Mouse (Mus musculus) midbrain, embryonic 14.5 days (tissue): ENCODE measurements around the gene Mfsd8. TPM values are rescaled to one million over a fixed set of nuclear protein-coding genes. Genes with fewer than 3 reads are reported as not detected.
"Not testable (repeated sequence)": the region's sequence is repeated elsewhere in the genome, so short reads cannot be mapped to it uniquely, and the experiment has no call there.

ENCODE experiments used
- ATAC-seq: fragments of 200-750 bp; cut with Nextera tagmentation; 2 replicates; pipeline ENCODE4 v1.8.0; 2017; ENCODE audit warnings: moderate number of reproducible peaks, moderate library complexity; ENCODE audit not compliant: low FRiP score, low TSS enrichment
- DNase-seq: peaks from one replicate; pipeline ENCODE4 v3.0.0-alpha.2; 2015
- H3K27ac ChIP-seq: fragments of 300-500 bp; sonication (generic); replicated peaks from 2 replicates; pipeline ENCODE4 v1.5.1; 2014; ENCODE audit warnings: mild to moderate bottlenecking, low read depth, low read length, moderate library complexity
- H3K27me3 ChIP-seq: fragments of 300-500 bp; sonication (generic); 2 replicates; pipeline ENCODE4 v1.6.1; 2014; ENCODE audit warnings: low read length, control low read depth, mixed read lengths; ENCODE audit not compliant: control insufficient read depth, insufficient read depth
- H3K36me3 ChIP-seq: fragments of 300-500 bp; sonication (generic); 2 replicates; pipeline ENCODE4 v1.6.1; 2014; ENCODE audit warnings: low read length, control low read depth; ENCODE audit not compliant: control insufficient read depth, insufficient read depth
- H3K4me1 ChIP-seq: fragments of 300-500 bp; sonication (generic); 2 replicates; pipeline ENCODE4 v1.6.1; 2014; ENCODE audit warnings: mild to moderate bottlenecking, antibody characterized with exemption, low read length, control low read depth; ENCODE audit not compliant: control insufficient read depth, insufficient read depth
- H3K4me2 ChIP-seq: fragments of 300-500 bp; sonication (generic); 2 replicates; pipeline ENCODE4 v1.6.1; 2014; ENCODE audit warnings: mild to moderate bottlenecking, low read length, moderate library complexity
- H3K4me3 ChIP-seq: fragments of 300-500 bp; sonication (generic); replicated peaks from 2 replicates; pipeline ENCODE4 v1.5.1; 2014; ENCODE audit warnings: low read depth, low read length
- H3K9ac ChIP-seq: fragments of 300-500 bp; sonication (generic); replicated peaks from 2 replicates; pipeline ENCODE4 v1.6.1; 2014; ENCODE audit warnings: mild to moderate bottlenecking, low read length, moderate library complexity
- H3K9me3 ChIP-seq: fragments of 300-500 bp; sonication (generic); 2 replicates; pipeline ENCODE4 v1.6.1; 2016; ENCODE audit warnings: low read length, control low read depth, mixed read lengths; ENCODE audit not compliant: control insufficient read depth
- WGBS: fragments of 180-500 bp; shearing (Covaris S2); extraction: QIAGEN DNeasy Blood & Tissue Kit; methylation state at CpG from one replicate; pipeline ENCODE4 v1.1.7; 2014; 5-methylcytosine and 5-hydroxymethylcytosine counted together
- polyA plus RNA-seq: library from polyadenylated mRNA; unstranded; fragments of >200 nt; fragmentation: Nextera tagmentation; extraction: Ambion mirVana; gene quantifications from 2 replicates; pipeline ENCODE4 v1.2.1, GENCODE M21; 2014

Mfsd8 gene
- polyA plus RNA-seq, result 10.4 and 12.8 TPM in 2 replicates

DNA sequence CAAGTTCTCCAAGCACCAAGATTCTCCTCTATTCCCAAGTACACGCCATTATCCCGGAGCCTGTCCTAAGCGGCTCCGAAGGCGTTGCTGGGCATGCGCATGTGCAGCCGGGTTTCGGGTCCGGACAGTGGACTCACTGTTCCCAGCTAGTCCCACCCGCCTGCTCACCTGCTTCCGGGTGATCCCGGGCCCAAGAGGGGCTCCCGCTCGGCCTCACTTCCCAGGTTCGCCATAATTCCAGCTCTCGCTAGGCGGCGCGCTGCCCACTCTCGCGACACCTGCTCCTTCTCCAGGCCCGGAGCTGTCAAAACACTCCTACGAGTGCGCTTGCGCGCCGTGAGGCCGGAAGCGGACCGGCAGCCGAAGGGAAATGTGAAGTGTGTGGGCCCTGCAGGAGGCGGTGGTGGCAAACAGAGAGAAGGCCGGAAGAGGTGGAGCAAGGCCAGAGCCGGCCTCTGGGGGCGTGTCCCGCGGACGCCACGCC lies at the start of gene Mfsd8:
Gene Mfsd8, minus strand, starts transcription at position 414 of the 484 bp plus-strand sequence.
- not testable (repeated sequence) for H3K9me3 ChIP-seq, H3K27me3 ChIP-seq, H3K4me1 ChIP-seq, H3K36me3 ChIP-seq
- peak; percentile 98 for ATAC-seq
- under 1% methylated on average over 39 of the region's 39 CpGs for WGBS
- Histone ChIP-seq H3K27ac (peak within 1 kb of the TSS; percentile 86), H3K4me2 (peak within 1 kb of the TSS; percentile 61), H3K9ac (peak within 1 kb of the TSS; percentile 59), H3K4me3 (peak within 1 kb of the TSS; percentile 49)
- DNase-seq, result peak; percentile 97

DNA sequence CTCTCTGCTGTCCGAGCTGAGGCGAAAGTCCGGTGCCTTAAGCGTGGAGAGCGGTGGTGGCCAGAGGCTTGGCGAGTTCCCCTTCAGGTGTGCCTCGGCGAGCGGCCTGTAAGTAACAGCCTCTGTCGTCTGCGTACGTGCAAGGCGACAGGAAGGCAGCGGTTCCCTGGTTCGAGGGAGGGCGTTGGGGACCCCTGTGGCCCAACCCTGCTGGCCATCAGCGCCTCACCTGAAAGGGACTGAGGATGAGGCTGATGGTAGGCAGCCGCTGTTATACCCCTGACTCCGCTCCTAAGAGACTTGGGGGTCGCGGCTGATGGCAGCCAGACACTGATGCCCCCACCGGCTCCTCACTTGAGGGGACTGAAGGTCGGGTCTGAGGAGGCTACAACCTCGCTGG lies 47.6 kb upstream of the Mfsd8 start:
- Histone ChIP-seq H3K4me3 (peak overlapping the region; percentile 58), H3K27ac (peak overlapping the region; percentile 61), H3K4me2 (peak overlapping the region; percentile 59), H3K9ac (peak overlapping the region; percentile 64)
- WGBS, result 0% methylated on average over 20 of the region's 24 CpGs
- H3K36me3 ChIP-seq, ATAC-seq, H3K27me3 ChIP-seq, H3K9me3 ChIP-seq, H3K4me1 ChIP-seq: not testable (repeated sequence)
- DNase-seq, result peak; percentile 64

DNA sequence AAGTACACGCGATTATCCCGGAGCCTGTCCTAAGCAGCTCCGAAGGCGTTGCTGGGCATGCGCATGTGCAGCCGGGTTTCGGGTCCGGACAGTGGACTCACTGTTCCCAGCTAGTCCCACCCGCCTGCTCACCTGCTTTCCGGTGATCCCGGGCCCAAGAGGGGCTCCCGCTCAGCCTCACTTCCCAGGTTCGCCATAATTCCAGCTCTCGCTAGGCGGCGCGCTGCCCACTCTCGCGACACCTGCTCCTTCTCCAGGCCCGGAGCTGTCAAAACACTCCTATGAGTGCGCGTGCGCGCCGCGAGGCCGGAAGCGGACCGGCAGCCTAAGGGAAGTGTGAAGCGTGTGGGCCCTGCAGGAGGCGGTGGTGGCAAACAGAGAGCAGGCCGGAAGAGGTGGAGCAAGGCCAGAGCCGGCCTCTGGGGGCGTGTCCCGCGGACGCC lies 47.2 kb upstream of the Mfsd8 start:
- H3K36me3 ChIP-seq, H3K9me3 ChIP-seq, H3K27me3 ChIP-seq, H3K4me1 ChIP-seq: not testable (repeated sequence)
- Histone ChIP-seq H3K9ac (peak overlapping the region; percentile 49; the same call in 1 of the 2 replicates), H3K4me3 (peak overlapping the region; percentile 58), H3K27ac (peak overlapping the region; percentile 61), H3K4me2 (peak overlapping the region; percentile 59)
- peak; percentile 100 for ATAC-seq
- DNase-seq, result peak; percentile 98
- under 1% methylated on average over 36 of the region's 38 CpGs for WGBS

DNA sequence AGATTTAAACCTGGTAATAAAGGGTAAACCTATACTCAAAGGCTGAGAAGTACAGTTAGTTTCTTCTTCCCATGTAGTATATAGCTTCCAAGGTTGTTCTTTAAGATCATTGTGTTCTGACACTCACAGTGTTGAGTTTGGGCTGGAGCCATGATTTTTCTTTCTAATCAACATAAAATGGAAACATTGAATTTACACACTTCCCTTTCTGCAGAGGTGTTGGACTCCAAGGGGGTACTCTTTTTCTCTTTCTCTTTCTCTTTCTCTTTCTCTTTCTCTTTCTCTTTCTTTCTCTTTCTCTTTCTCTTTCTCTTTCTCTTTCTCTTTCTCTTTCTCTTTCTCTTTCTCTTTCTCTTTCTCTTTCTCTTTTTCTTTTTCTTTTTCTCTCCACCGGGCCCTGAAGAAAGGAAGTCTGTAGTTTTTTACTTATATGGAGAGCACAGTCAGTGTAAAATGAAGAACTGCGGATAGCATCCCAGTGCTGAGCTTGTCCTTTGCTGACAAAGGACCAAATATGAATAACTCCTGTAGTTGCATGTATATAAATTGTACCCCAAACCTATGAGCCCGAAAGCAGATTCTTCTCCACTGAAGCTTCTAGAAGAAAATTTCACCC lies 6.5 kb upstream of the Mfsd8 start:
- H3K9ac ChIP-seq, DNase-seq, H3K27ac ChIP-seq, H3K36me3 ChIP-seq, H3K4me2 ChIP-seq, H3K27me3 ChIP-seq, H3K4me1 ChIP-seq, H3K9me3 ChIP-seq, ATAC-seq, H3K4me3 ChIP-seq: not testable (repeated sequence)
- 96% methylated on average over 3 of the region's 3 CpGs for whole genome bisulfite sequencing

GRCm38 (mm10) chr3:40847936-40848335 lies 1.2 kb upstream of the Mfsd8 start:
- peak overlapping the region; percentile 61; the same call in 1 of the 2 replicates for H3K4me2 ChIP-seq
- H3K27me3 ChIP-seq, H3K36me3 ChIP-seq, DNase-seq, ATAC-seq, H3K4me1 ChIP-seq, H3K4me3 ChIP-seq, H3K9ac ChIP-seq, H3K27ac ChIP-seq, H3K9me3 ChIP-seq: not testable (repeated sequence)
- 92% methylated on average over 2 of the region's 2 CpGs for WGBS

GRCm38 (mm10) chr3:40847018-40847417 lies 332 bp upstream of the Mfsd8 start:
- not testable (repeated sequence) for H3K27me3 ChIP-seq, H3K9me3 ChIP-seq, H3K4me1 ChIP-seq, H3K36me3 ChIP-seq, ATAC-seq
- Histone ChIP-seq H3K4me3 (peak overlapping the region; percentile 49), H3K4me2 (peak overlapping the region; percentile 61), H3K27ac (peak overlapping the region; percentile 86), H3K9ac (peak overlapping the region; percentile 59; the same call in 1 of the 2 replicates)
- WGBS, result under 1% methylated on average over 13 of the region's 21 CpGs
- peak; percentile 68 for DNase-seq

DNA sequence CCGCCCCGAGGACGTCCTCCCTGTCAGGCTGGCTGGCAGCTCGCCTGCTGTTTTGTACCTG lies 101 bp upstream of the Mfsd8 start, which contains the start of gene Abhd18:
Gene Abhd18, plus strand, starts transcription at position 14 of the 61 bp plus-strand sequence.
- 0% methylated on average over 1 of the region's 4 CpGs for WGBS
- peak within 1 kb of the TSS; percentile 59 for H3K9ac ChIP-seq
- H3K9me3 ChIP-seq, H3K36me3 ChIP-seq, DNase-seq, ATAC-seq, H3K27me3 ChIP-seq, H3K4me1 ChIP-seq: not testable (repeated sequence)
- H3K4me3 ChIP-seq, result peak within 1 kb of the TSS; percentile 49
- peak within 1 kb of the TSS; percentile 86 for H3K27ac ChIP-seq
- peak within 1 kb of the TSS; percentile 61 for H3K4me2 ChIP-seq

- 85% methylated on average over 5 of the region's 6 CpGs for WGBS
- H3K27me3 ChIP-seq, DNase-seq, ATAC-seq, H3K9me3 ChIP-seq, H3K4me1 ChIP-seq, H3K36me3 ChIP-seq, H3K27ac ChIP-seq: not testable (repeated sequence)
- H3K9ac ChIP-seq, result peak overlapping the region; percentile 55; the same call in 1 of the 2 replicates
- H3K4me3 ChIP-seq, result peak overlapping the region; percentile 49
- peak overlapping the region; percentile 61 for H3K4me2 ChIP-seq
These were observed 1.2 kb downstream of the Mfsd8 start for GRCm38 (mm10) chr3:40845521-40845920.

DNA sequence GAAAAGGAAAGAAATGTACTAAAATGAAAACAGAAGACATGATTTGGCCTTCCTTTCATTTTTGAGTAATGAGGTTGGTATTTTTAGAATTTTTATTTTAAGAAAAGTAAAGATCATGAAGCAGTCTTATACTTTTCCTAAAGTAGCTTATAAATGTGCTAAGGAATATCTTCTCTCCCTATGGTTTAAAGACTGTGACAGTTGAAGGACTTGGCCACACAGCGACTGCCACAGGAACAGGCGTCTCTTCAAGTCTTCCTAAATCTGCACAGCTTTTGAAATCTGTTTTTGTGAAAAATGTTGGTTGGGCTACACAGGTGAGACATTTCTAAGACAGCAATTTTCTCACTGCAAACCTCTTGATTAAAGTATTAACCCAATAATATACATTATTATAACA lies 33.4 kb downstream of the Mfsd8 start:
- no peak for ATAC-seq
- Histone ChIP-seq H3K4me3 (no peak overlapping the region), H3K4me2 (no peak overlapping the region), H3K27me3 (no peaks in the 10 kb centered on the region), H3K27ac (no peak overlapping the region), H3K9me3 (no peaks in the 10 kb centered on the region), H3K4me1 (no peaks in the 10 kb centered on the region), H3K9ac (no peak overlapping the region), H3K36me3 (peaks cover 53% of the 10 kb centered on the region)
- 97% methylated on average over 2 of the region's 2 CpGs for WGBS
- no peak for DNase-seq
